Mouse (Mus musculus) E14TG2a.4 (cell line): ENCODE measurements around the gene Sgms1.

ENCODE experiments used
- H3K27me3 ChIP-seq: 2 replicates; pipeline ENCODE4 v1.6.1; 2014; ENCODE audit warnings: low read length, control low read depth; ENCODE audit not compliant: insufficient read depth
- H3K36me3 ChIP-seq: 2 replicates; pipeline ENCODE4 v1.6.1; 2014; ENCODE audit warnings: low read length, control low read depth; ENCODE audit not compliant: insufficient read depth
- H3K4me1 ChIP-seq: replicated peaks from 2 replicates; pipeline ENCODE4 v1.6.1; 2014; ENCODE audit warnings: low read depth, low read length, control low read depth
- H3K4me3 ChIP-seq: replicated peaks from 2 replicates; pipeline ENCODE4 v1.5.1; 2014; ENCODE audit warnings: mild to moderate bottlenecking, low read length
- H3K9me3 ChIP-seq: 2 replicates; pipeline ENCODE4 v1.6.1; 2014; ENCODE audit warnings: low read length, control low read depth
- CTCF ChIP-seq: conservative IDR thresholded peaks from 2 replicates; pipeline ENCODE4 v1.5.1; 2014; ENCODE audit warnings: low read length
- NANOG ChIP-seq: IDR thresholded peaks from 2 replicates; pipeline ENCODE4 v1.6.1; 2014; ENCODE audit warnings: borderline replicate concordance, low read length, mixed read lengths
- POU5F1 ChIP-seq: IDR thresholded peaks from 2 replicates; pipeline ENCODE4 v1.6.1; 2014; ENCODE audit warnings: low read length, borderline replicate concordance

Sgms1 gene

DNA sequence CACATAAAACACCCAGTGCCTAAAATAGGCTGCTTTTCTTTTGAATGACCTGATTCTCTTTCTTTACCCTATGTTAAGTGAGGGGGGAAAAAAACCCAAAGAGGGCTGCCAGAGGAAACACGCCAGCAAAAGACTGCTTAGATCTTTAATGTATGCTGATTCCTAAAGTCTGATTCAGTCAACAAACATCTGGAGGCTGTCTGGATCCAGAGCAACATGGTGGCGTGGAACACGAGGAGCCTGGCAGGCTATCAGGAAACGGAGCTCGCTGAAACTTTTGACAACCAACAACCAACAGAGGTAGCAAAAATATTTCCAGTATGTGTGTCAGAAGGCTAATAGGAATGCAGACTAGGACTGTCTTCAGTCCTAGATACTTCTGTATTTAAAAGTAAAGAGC is 158.7 kb downstream of the Sgms1 start:
- peak overlapping the region; percentile 14; the same call in 1 of the 2 replicates for H3K4me3 ChIP-seq
- H3K36me3 ChIP-seq: peaks cover 19% of the 10 kb centered on the region; the same call in 1 of the 2 replicates
- H3K4me1 ChIP-seq: peaks cover 62% of the 10 kb centered on the region
- TF ChIP-seq POU5F1: no peak
- no peak for TF ChIP-seq NANOG
- no peak for TF ChIP-seq CTCF
- H3K27me3 ChIP-seq: no peaks in the 10 kb centered on the region
- no peaks in the 10 kb centered on the region for H3K9me3 ChIP-seq

- H3K36me3 ChIP-seq: peaks cover 15% of the 10 kb centered on the region; the same call in 1 of the 2 replicates
- no peaks in the 10 kb centered on the region for H3K27me3 ChIP-seq
- no peaks in the 10 kb centered on the region for H3K9me3 ChIP-seq
- TF ChIP-seq CTCF: no peak
- TF ChIP-seq NANOG: no peak
- no peak for TF ChIP-seq POU5F1
- peak overlapping the region; percentile 14; the same call in 1 of the 2 replicates for H3K4me3 ChIP-seq
- H3K4me1 ChIP-seq: peaks cover 67% of the 10 kb centered on the region
Measured at GRCm38 (mm10) chr19:32230301-32230700, 159.2 kb downstream of the Sgms1 start.

- no peak overlapping the region for H3K4me3 ChIP-seq
- TF ChIP-seq NANOG (no peak), CTCF (no peak), POU5F1 (no peak)
- H3K27me3 ChIP-seq: no peaks in the 10 kb centered on the region
- no peaks in the 10 kb centered on the region for H3K9me3 ChIP-seq
- peaks cover 72% of the 10 kb centered on the region for H3K4me1 ChIP-seq
- peaks cover 14% of the 10 kb centered on the region; the same call in 1 of the 2 replicates for H3K36me3 ChIP-seq
Measured at GRCm38 (mm10) chr19:32229776-32230175, 159.7 kb downstream of the Sgms1 start.

DNA sequence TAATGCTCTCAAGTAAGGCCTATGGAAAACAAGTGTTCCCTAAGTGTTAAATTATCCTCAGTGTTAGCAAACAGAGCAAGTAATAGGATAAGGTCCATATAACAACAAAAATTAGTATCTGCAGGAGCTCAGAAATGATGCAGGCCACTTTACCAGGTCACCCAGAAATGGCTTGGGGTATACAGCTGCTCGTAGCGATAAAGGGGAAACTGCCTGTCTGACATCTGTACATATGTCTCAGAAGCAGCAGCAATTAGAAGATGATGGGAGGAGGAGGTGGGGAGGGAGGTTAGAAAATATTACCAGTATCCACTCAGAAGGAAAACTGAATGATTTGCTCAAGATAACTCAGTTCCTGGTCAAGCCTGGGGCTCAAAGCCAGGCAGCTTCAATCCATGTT is 162.3 kb downstream of the Sgms1 start:
- H3K4me1 ChIP-seq: peaks cover 74% of the 10 kb centered on the region
- no peak for TF ChIP-seq POU5F1
- TF ChIP-seq CTCF: no peak
- TF ChIP-seq NANOG: no peak

DNA sequence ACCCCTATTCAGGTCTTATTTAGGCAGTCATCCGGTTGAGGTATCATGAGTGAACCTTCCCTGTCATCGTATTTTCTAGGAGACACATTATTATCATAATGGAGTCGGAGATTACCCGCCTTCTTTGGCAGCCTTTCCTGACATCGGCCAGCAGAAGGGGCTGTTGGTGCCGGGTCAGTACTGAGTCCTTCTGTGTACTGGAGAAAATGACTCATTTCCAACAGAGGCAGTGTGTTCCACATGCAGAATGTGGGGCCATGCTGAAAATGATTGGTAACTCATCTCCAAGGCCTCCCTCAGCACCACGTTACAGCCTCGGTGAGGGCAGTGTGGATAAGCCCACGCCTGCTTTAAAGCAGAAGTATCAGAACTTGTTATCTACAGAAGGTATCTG is 164.4 kb downstream of the Sgms1 start:
- peaks cover 49% of the 10 kb centered on the region for H3K36me3 ChIP-seq
- H3K4me1 ChIP-seq: peaks cover 54% of the 10 kb centered on the region
- no peaks in the 10 kb centered on the region for H3K27me3 ChIP-seq
- no peaks in the 10 kb centered on the region for H3K9me3 ChIP-seq
- TF ChIP-seq CTCF (no peak; the same call in 1 of the 2 replicates), NANOG (no peak), POU5F1 (no peak)
- no peak overlapping the region for H3K4me3 ChIP-seq

More for the DNA sequence above, 162.3 kb downstream of the Sgms1 start:
- no peaks in the 10 kb centered on the region for H3K9me3 ChIP-seq
- H3K36me3 ChIP-seq: peaks cover 35% of the 10 kb centered on the region
- H3K27me3 ChIP-seq: no peaks in the 10 kb centered on the region
- no peak overlapping the region for H3K4me3 ChIP-seq

DNA sequence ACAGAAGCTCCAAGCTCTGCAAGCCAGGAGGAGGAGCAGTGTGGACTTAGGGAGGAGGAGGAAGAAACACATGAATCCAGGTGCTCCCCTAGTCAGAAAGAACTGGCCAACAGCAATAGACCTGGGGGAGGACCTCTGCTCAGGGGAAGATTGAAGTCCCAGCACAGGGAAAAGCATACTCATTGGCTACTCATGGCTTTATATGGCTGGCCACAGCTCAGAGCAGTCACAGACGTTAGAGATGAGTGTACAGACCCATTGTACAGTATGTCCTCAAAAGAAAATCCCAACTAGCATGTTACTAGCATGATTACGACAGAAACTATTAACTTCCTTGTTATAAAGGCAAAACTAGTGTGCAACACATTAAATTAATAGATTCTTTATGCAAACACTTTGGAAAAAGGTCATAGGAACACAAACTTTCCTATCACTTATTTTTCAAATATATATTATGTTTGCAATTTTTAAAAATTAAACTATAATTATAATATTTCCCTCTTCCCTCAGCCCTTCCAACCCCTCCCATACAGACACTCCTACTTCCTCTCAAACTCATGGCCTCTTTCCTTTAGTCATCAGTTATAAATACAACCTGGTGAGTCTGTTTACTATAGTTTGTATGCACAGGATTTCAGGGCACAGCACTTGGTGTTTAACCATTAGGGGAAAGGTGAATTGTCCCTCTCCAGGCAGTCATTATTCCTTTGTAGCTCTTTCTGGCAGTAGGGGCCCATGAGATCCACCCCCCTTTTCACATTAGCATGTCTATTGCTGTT is 165.0 kb downstream of the Sgms1 start:
- no peak overlapping the region for H3K4me3 ChIP-seq
- no peaks in the 10 kb centered on the region for H3K27me3 ChIP-seq
- peaks cover 47% of the 10 kb centered on the region for H3K36me3 ChIP-seq
- H3K9me3 ChIP-seq: no peaks in the 10 kb centered on the region
- peaks cover 48% of the 10 kb centered on the region for H3K4me1 ChIP-seq
- no peak for TF ChIP-seq POU5F1
- TF ChIP-seq NANOG: no peak
- TF ChIP-seq CTCF: no peak

DNA sequence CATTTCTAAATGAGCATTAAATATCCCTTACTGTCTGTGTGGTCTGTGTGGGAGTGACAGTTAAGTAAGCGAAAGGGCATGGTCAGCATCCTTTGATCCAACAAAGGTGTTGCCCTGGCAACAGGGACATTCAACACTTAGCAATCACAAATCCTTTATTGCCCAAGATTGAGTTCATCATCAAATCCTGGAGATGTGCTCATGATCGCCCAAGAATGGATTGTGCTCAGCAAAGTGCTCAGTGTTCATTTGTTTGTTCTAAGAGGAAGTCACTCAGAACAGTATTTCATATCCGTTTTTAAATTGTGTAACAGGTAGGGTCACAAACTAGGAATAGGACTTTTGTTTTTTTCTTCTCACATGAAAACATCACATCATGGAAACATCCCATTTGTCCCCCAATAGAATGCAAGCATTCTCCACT is 165.8 kb downstream of the Sgms1 start:
- peaks cover 43% of the 10 kb centered on the region for H3K4me1 ChIP-seq
- peaks cover 44% of the 10 kb centered on the region for H3K36me3 ChIP-seq
- H3K9me3 ChIP-seq: no peaks in the 10 kb centered on the region
- TF ChIP-seq NANOG (no peak), POU5F1 (no peak), CTCF (no peak)
- no peaks in the 10 kb centered on the region for H3K27me3 ChIP-seq
- H3K4me3 ChIP-seq: no peak overlapping the region

DNA sequence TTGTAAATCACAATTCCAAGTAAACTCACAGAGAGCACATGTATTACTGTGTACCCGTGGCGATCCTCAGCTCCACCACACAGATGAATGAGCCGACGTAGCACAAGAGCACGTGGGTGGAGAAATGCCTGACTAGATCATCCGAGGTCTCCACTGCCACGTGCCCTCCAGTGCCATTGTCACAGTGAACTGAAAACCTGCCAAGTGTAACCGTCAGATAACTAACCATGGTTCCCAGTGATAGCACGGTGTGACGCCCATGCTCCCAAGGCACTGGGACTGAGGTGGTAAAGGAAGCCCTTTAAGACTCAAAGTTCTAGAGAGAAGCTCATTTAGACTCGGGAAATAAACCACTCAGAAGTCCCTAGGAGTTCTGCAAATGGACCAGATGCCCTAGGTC is 167.4 kb downstream of the Sgms1 start:
- H3K36me3 ChIP-seq: peaks cover 40% of the 10 kb centered on the region
- H3K9me3 ChIP-seq: no peaks in the 10 kb centered on the region
- no peak for TF ChIP-seq POU5F1
- no peak for TF ChIP-seq CTCF
- no peak for TF ChIP-seq NANOG
- H3K27me3 ChIP-seq: no peaks in the 10 kb centered on the region
- no peak overlapping the region for H3K4me3 ChIP-seq
- H3K4me1 ChIP-seq: peaks cover 36% of the 10 kb centered on the region
